Mouse (Mus musculus): Measurements from ENCODE around the gene Khsrp. TPM values are rescaled to one million over a fixed set of nuclear protein-coding genes. Genes with fewer than 3 reads are reported as not detected.

Khsrp gene
- polyA plus RNA-seq, 1 experiment from 2014 or later = 33.5 TPM

GRCm38 (mm10) chr17:56999414-56999813, 31.9 kb downstream of the Khsrp start:
- Histone ChIP-seq H3K27me3 (ENCODE audit: control insufficient read depth, insufficient read depth, low read length) (no peaks in the 10 kb centered on the region), H3K9ac (ENCODE audit: low read depth, low read length) (no peak overlapping the region), H3K4me3 (ENCODE audit: low read depth, low read length) (no peak overlapping the region), H3K27ac (ENCODE audit: low read depth, low read length) (no peak overlapping the region), H3K36me3 (ENCODE audit: control insufficient read depth, insufficient read depth, low read length) (peaks cover 19% of the 10 kb centered on the region), H3K4me1 (ENCODE audit: control insufficient read depth, insufficient read depth, low read length) (peaks cover 25% of the 10 kb centered on the region), H3K9me3 (replicated peaks; ENCODE audit: control insufficient read depth, low read length) (no peaks in the 10 kb centered on the region), H3K4me2 (no peak overlapping the region)
- 90% methylated on average over 9 of the region's 9 CpGs for WGBS (ENCODE audit: insufficient replicate concordance)
- ATAC-seq (replicated peaks; ENCODE audit: insufficient number of reproducible peaks, low FRiP score, low TSS enrichment) = no peak

DNA sequence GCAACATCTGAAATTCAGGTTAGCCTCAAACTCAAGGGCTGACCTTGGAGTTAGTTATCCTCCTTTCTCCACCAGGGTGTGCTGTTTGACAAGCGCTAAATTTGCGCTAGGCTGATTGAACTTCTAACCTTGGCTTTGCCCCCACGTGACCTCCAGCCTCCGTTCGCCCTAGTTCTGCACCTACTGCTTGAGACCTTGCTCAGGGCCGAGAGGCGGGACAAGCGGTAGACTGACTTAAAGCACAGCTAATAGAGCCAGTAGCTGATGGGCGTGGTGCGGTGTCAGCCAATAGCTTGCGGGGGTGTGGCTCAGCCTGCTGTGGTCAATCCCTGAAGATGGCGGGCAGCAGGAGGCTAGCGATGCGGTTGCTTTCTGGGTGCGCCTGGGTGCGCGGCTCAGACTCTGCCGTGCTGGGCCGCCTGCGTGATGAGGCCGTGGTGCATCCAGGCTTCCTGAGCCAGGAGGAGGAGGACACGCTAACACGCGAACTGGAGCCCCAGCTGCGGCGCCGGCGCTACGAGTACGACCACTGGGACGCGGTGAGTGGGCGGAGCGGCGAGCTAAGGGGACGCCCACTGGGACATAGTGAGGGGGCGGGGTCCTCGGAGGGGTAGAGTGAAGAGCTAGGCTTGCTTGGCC, 34.2 kb downstream of the Khsrp start, which contains the start of gene Alkbh7:
Gene Alkbh7 (plus strand): TSS at position 311 of the 639 bp plus-strand sequence.
- H3K4me2 ChIP-seq = peak within 1 kb of the TSS; percentile 76
- 0% methylated on average over 38 of the region's 38 CpGs for WGBS (ENCODE audit: insufficient replicate concordance)
- no peak within 1 kb of the TSS; the same call in 1 of the 2 replicates for H3K27ac ChIP-seq (ENCODE audit: low read depth, low read length)
- H3K4me1 ChIP-seq (ENCODE audit: control insufficient read depth, insufficient read depth, low read length) = peaks cover 23% of the 10 kb centered on the region
- no peaks in the 10 kb centered on the region for H3K27me3 ChIP-seq (ENCODE audit: control insufficient read depth, insufficient read depth, low read length)
- H3K36me3 ChIP-seq (ENCODE audit: control insufficient read depth, insufficient read depth, low read length) = peaks cover 25% of the 10 kb centered on the region
- no peaks in the 10 kb centered on the region for H3K9me3 ChIP-seq (replicated peaks; ENCODE audit: control insufficient read depth, low read length)
- peak; percentile 99 for ATAC-seq (replicated peaks; ENCODE audit: insufficient number of reproducible peaks, low FRiP score, low TSS enrichment)
- H3K4me3 ChIP-seq (ENCODE audit: low read depth, low read length) = peak within 1 kb of the TSS; percentile 76
- peak within 1 kb of the TSS; percentile 72; the same call in 1 of the 2 replicates for H3K9ac ChIP-seq (ENCODE audit: low read depth, low read length)

GRCm38 (mm10) chr17:56996506-56996905, 34.8 kb downstream of the Khsrp start:
- H3K4me1 ChIP-seq (ENCODE audit: control insufficient read depth, insufficient read depth, low read length) = peaks cover 18% of the 10 kb centered on the region
- H3K4me3 ChIP-seq (ENCODE audit: low read depth, low read length) = no peak overlapping the region
- H3K27me3 ChIP-seq (ENCODE audit: control insufficient read depth, insufficient read depth, low read length) = no peaks in the 10 kb centered on the region
- no peaks in the 10 kb centered on the region for H3K9me3 ChIP-seq (replicated peaks; ENCODE audit: control insufficient read depth, low read length)
- no peak for ATAC-seq (replicated peaks; ENCODE audit: insufficient number of reproducible peaks, low FRiP score, low TSS enrichment)
- H3K9ac ChIP-seq (ENCODE audit: low read depth, low read length) = no peak overlapping the region
- 72% methylated on average over 2 of the region's 2 CpGs for WGBS (ENCODE audit: insufficient replicate concordance)
- peaks cover 25% of the 10 kb centered on the region for H3K36me3 ChIP-seq (ENCODE audit: control insufficient read depth, insufficient read depth, low read length)
- H3K27ac ChIP-seq (ENCODE audit: low read depth, low read length) = no peak overlapping the region
- no peak overlapping the region; the same call in 1 of the 2 replicates for H3K4me2 ChIP-seq

- no peaks in the 10 kb centered on the region for H3K9me3 ChIP-seq (replicated peaks; ENCODE audit: control insufficient read depth, low read length)
- no peak overlapping the region for H3K27ac ChIP-seq (ENCODE audit: low read depth, low read length)
- peaks cover 12% of the 10 kb centered on the region for H3K4me1 ChIP-seq (ENCODE audit: control insufficient read depth, insufficient read depth, low read length)
- peaks cover 25% of the 10 kb centered on the region for H3K36me3 ChIP-seq (ENCODE audit: control insufficient read depth, insufficient read depth, low read length)
- 86% methylated on average over 8 of the region's 8 CpGs for WGBS (ENCODE audit: insufficient replicate concordance)
- no peak overlapping the region for H3K4me2 ChIP-seq
- H3K4me3 ChIP-seq (ENCODE audit: low read depth, low read length) = no peak overlapping the region
- no peak overlapping the region for H3K9ac ChIP-seq (ENCODE audit: low read depth, low read length)
- H3K27me3 ChIP-seq (ENCODE audit: control insufficient read depth, insufficient read depth, low read length) = no peaks in the 10 kb centered on the region
- ATAC-seq (replicated peaks; ENCODE audit: insufficient number of reproducible peaks, low FRiP score, low TSS enrichment) = no peak
These were observed 36.3 kb downstream of the Khsrp start for GRCm38 (mm10) chr17:56995046-56995445.

DNA sequence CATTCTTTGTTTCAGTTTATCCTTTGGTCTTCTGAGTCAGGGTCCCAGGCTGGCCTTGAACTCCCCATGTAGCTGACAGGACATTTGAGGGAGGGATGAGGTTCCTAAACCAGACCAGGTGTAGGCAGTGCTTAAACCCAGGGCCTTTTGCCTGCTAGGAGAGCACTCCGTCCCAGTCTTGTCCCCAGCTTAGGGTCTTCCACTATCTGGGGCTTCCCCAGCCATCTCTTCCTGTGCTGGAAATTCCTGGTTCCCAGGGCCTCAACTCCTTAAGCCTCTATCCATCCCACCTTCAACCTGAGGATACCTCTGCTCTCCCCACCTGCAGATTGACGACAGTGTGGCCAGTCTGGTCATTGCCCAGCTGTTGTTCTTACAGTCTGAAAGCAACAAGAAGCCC, 40.4 kb downstream of the Khsrp start:
- WGBS (ENCODE audit: insufficient replicate concordance) = 64% methylated on average over 2 of the region's 2 CpGs

GRCm38 (mm10) chr17:56990115-56990746, 41.1 kb downstream of the Khsrp start, which contains the start of gene Clpp:
TSS of gene Clpp (plus strand) at chr17:56990305.
- peak within 1 kb of the TSS; percentile 91 for H3K4me2 ChIP-seq
- no peaks in the 10 kb centered on the region for H3K9me3 ChIP-seq (replicated peaks; ENCODE audit: control insufficient read depth, low read length)
- ATAC-seq (replicated peaks; ENCODE audit: insufficient number of reproducible peaks, low FRiP score, low TSS enrichment) = peak; percentile 89
- H3K4me1 ChIP-seq (ENCODE audit: control insufficient read depth, insufficient read depth, low read length) = peaks cover 4% of the 10 kb centered on the region
- H3K27me3 ChIP-seq (ENCODE audit: control insufficient read depth, insufficient read depth, low read length) = no peaks in the 10 kb centered on the region
- peak within 1 kb of the TSS; percentile 85 for H3K4me3 ChIP-seq (ENCODE audit: low read depth, low read length)
- under 1% methylated on average over 52 of the region's 52 CpGs for WGBS (ENCODE audit: insufficient replicate concordance)
- peak within 1 kb of the TSS; percentile 46; the same call in 1 of the 2 replicates for H3K27ac ChIP-seq (ENCODE audit: low read depth, low read length)
- H3K36me3 ChIP-seq (ENCODE audit: control insufficient read depth, insufficient read depth, low read length) = peaks cover 18% of the 10 kb centered on the region
- H3K9ac ChIP-seq (ENCODE audit: low read depth, low read length) = peak within 1 kb of the TSS; percentile 94

More for the DNA sequence above, 40.4 kb downstream of the Khsrp start:
- peak overlapping the region; percentile 85 for H3K4me3 ChIP-seq (ENCODE audit: low read depth, low read length)
- no peaks in the 10 kb centered on the region for H3K27me3 ChIP-seq (ENCODE audit: control insufficient read depth, insufficient read depth, low read length)
- peaks cover 20% of the 10 kb centered on the region for H3K36me3 ChIP-seq (ENCODE audit: control insufficient read depth, insufficient read depth, low read length)
- ATAC-seq (replicated peaks; ENCODE audit: insufficient number of reproducible peaks, low FRiP score, low TSS enrichment) = no peak
- peak overlapping the region; percentile 94 for H3K9ac ChIP-seq (ENCODE audit: low read depth, low read length)
- H3K27ac ChIP-seq (ENCODE audit: low read depth, low read length) = no peak overlapping the region
- peak overlapping the region; percentile 91 for H3K4me2 ChIP-seq
- peaks cover 4% of the 10 kb centered on the region for H3K4me1 ChIP-seq (ENCODE audit: control insufficient read depth, insufficient read depth, low read length)
- H3K9me3 ChIP-seq (replicated peaks; ENCODE audit: control insufficient read depth, low read length) = no peaks in the 10 kb centered on the region

DNA sequence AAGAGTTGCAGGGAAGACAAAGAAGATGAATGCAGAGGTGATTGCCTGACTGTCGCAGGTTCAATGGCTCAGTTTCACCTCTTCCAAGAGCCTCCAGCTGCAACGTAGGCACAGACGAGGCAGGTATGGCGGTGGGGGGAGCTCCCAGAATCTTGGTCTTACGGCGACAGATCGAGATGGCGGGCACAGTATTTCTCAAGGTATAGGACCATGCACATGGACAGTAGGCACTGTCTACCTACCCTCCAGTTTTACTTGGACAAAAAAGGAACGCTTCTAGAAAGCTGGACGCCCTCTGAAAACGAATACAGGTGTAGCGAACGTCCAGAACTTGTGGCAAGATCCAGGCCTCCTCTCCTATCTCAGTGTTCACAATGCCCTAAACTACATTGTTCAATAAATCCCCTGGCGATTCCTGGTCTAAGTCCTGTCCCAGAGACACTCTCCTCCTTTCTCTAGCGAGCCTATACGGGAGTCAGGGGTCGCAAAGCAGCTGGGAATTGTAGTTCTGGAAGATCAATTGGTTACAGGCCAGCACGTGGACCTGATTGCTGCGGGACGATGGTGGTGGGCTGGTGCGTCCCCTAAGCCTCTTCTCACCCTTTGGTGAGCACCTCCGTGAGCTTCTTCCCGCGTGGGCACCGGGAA, 41.7 kb downstream of the Khsrp start:
- Histone ChIP-seq H3K4me2 (peak overlapping the region; percentile 91), H3K9me3 (replicated peaks; ENCODE audit: control insufficient read depth, low read length) (no peaks in the 10 kb centered on the region), H3K27me3 (ENCODE audit: control insufficient read depth, insufficient read depth, low read length) (no peaks in the 10 kb centered on the region), H3K27ac (ENCODE audit: low read depth, low read length) (peak overlapping the region; percentile 46; the same call in 1 of the 2 replicates), H3K4me3 (ENCODE audit: low read depth, low read length) (peak overlapping the region; percentile 85), H3K36me3 (ENCODE audit: control insufficient read depth, insufficient read depth, low read length) (peaks cover 18% of the 10 kb centered on the region), H3K9ac (ENCODE audit: low read depth, low read length) (peak overlapping the region; percentile 94), H3K4me1 (ENCODE audit: control insufficient read depth, insufficient read depth, low read length) (peaks cover 4% of the 10 kb centered on the region)
- 5% methylated on average over 25 of the region's 25 CpGs for WGBS (ENCODE audit: insufficient replicate concordance)
- peak; percentile 85 for ATAC-seq (replicated peaks; ENCODE audit: insufficient number of reproducible peaks, low FRiP score, low TSS enrichment)

- Histone ChIP-seq H3K4me1 (ENCODE audit: control insufficient read depth, insufficient read depth, low read length) (peaks cover 4% of the 10 kb centered on the region), H3K4me2 (peak overlapping the region; percentile 91), H3K27ac (ENCODE audit: low read depth, low read length) (no peak overlapping the region), H3K9ac (ENCODE audit: low read depth, low read length) (peak overlapping the region; percentile 94; the same call in 1 of the 2 replicates), H3K9me3 (replicated peaks; ENCODE audit: control insufficient read depth, low read length) (no peaks in the 10 kb centered on the region), H3K4me3 (ENCODE audit: low read depth, low read length) (peak overlapping the region; percentile 85; the same call in 1 of the 2 replicates), H3K27me3 (ENCODE audit: control insufficient read depth, insufficient read depth, low read length) (no peaks in the 10 kb centered on the region), H3K36me3 (ENCODE audit: control insufficient read depth, insufficient read depth, low read length) (peaks cover 15% of the 10 kb centered on the region)
- 68% methylated on average over 7 of the region's 7 CpGs for WGBS (ENCODE audit: insufficient replicate concordance)
- ATAC-seq (replicated peaks; ENCODE audit: insufficient number of reproducible peaks, low FRiP score, low TSS enrichment) = no peak
These were observed 42.3 kb downstream of the Khsrp start for GRCm38 (mm10) chr17:56988921-56989430.

All from heart, embryonic 11.5 days (tissue).